8 mouse cellular contexts compared by ENCODE assay signal in genomic region chr4:44119410-44120201, GRCm38 (mm10). TPM values are rescaled to one million over a fixed set of nuclear protein-coding genes. Genes with fewer than 3 reads are reported as not detected.
DNase-seq lines count a peak whose midpoint lies in the region; ATAC-seq lines count a peak whose summit lies in the region.

No protein-coding gene starts in this region.

- WGBS in neural tube, embryonic 13.5 days = 55% methylated on average over 9 of the region's 9 CpGs
- 52% methylated on average over 9 of the region's 9 CpGs for WGBS in neural tube, embryonic 15.5 days
- WGBS in embryonic facial prominence, embryonic 14.5 days = 52% methylated on average over 9 of the region's 9 CpGs

- H3K36me3 ChIP-seq in neural tube, embryonic 13.5 days = peaks cover 11% of the 10 kb centered on the region; the same call in 1 of the 2 replicates
- no peaks in the 10 kb centered on the region for H3K36me3 ChIP-seq in neural tube, embryonic 15.5 days
- H3K36me3 ChIP-seq in embryonic facial prominence, embryonic 14.5 days (ENCODE audit: control insufficient read depth, insufficient read depth, low read length) = no peaks in the 10 kb centered on the region

- H3K27me3 ChIP-seq in neural tube, embryonic 13.5 days = no peaks in the 10 kb centered on the region
- H3K27me3 ChIP-seq in neural tube, embryonic 15.5 days (replicated peaks) = no peaks in the 10 kb centered on the region
- H3K27me3 ChIP-seq in embryonic facial prominence, embryonic 14.5 days (replicated peaks; ENCODE audit: control insufficient read depth, insufficient read depth, low read length) = no peaks in the 10 kb centered on the region

- no peak overlapping the region for H3K4me3 ChIP-seq in neural tube, embryonic 13.5 days
- no peak overlapping the region for H3K4me3 ChIP-seq in neural tube, embryonic 15.5 days (replicated peaks)
- no peak overlapping the region for H3K4me3 ChIP-seq in embryonic facial prominence, embryonic 14.5 days (ENCODE audit: low read depth, low read length)

- no peak overlapping the region for H3K27ac ChIP-seq in neural tube, embryonic 13.5 days (replicated peaks)
- H3K27ac ChIP-seq in neural tube, embryonic 15.5 days (replicated peaks) = no peak overlapping the region
- H3K27ac ChIP-seq in embryonic facial prominence, embryonic 14.5 days (replicated peaks; ENCODE audit: low read depth, low read length) = no peak overlapping the region

- no peak overlapping the region for H3K9ac ChIP-seq in neural tube, embryonic 13.5 days
- H3K9ac ChIP-seq in neural tube, embryonic 15.5 days (replicated peaks) = no peak overlapping the region
- no peak overlapping the region for H3K9ac ChIP-seq in embryonic facial prominence, embryonic 14.5 days (ENCODE audit: low read depth, low read length)

- H3K9me3 ChIP-seq in neural tube, embryonic 13.5 days = no peaks in the 10 kb centered on the region
- no peaks in the 10 kb centered on the region for H3K9me3 ChIP-seq in neural tube, embryonic 15.5 days (replicated peaks)
- no peaks in the 10 kb centered on the region for H3K9me3 ChIP-seq in embryonic facial prominence, embryonic 14.5 days (ENCODE audit: control insufficient read depth, low read length)

- no peaks in the 10 kb centered on the region for H3K4me1 ChIP-seq in neural tube, embryonic 13.5 days (replicated peaks)
- no peaks in the 10 kb centered on the region for H3K4me1 ChIP-seq in neural tube, embryonic 15.5 days
- H3K4me1 ChIP-seq in embryonic facial prominence, embryonic 14.5 days (ENCODE audit: control insufficient read depth, insufficient read depth, low read length) = no peaks in the 10 kb centered on the region

- 0 out of 2 replicates have a peak, but pooled peaks have one; percentile 23 for ATAC-seq in neural tube, embryonic 13.5 days (ENCODE audit: low read depth)
- no peak for ATAC-seq in neural tube, embryonic 15.5 days (ENCODE audit: low FRiP score)
- peak; percentile 47; the same call in 1 of the 2 replicates for ATAC-seq in embryonic facial prominence, embryonic 14.5 days (ENCODE audit: low read depth)

- H3K4me2 ChIP-seq in neural tube, embryonic 13.5 days = no peak overlapping the region
- no peak overlapping the region for H3K4me2 ChIP-seq in neural tube, embryonic 15.5 days
- H3K4me2 ChIP-seq in embryonic facial prominence, embryonic 14.5 days (ENCODE audit: low read depth, low read length) = no peak overlapping the region

- DNase-seq in gastrocnemius, adult 18-20 months (ENCODE audit: low spot score) = peak; percentile 54
- no peak for DNase-seq in gastrocnemius, postnatal 25 days
- no peak for DNase-seq in embryonic facial prominence, embryonic 14.5 days (ENCODE audit: low spot score)
- DNase-seq in natural killer cell, adult 2 months (ENCODE audit: low spot score in 2 of 2) = peak; percentile 21 to 43
- no peak for DNase-seq in adrenal gland, postnatal 4 days (ENCODE audit: low spot score in 2 of 2)
- DNase-seq in Muller cell, postnatal 12 days (ENCODE audit: inconsistent ontology term) = no peak

RNA-seq across cellular contexts. Expression of gene Gne, which starts 35.6 kb away (rescaled TPM):
- total RNA-seq in gastrocnemius, adult 18-20 months (2021) = 10 to 100 TPM in 1 of 2 experiments, 1 to 10 TPM in 1; 9.5 to 12.4 TPM
- total RNA-seq in gastrocnemius, postnatal 25 days (2021) = 10 to 100 TPM in 1 of 2 experiments, 1 to 10 TPM in 1; 8.9 to 15.0 TPM
- polyA plus RNA-seq in neural tube, embryonic 13.5 days (2015; fragmentation: Nextera tagmentation; extraction: Ambion mirVana) = 23.3 and 25.4 TPM in 2 replicates
- polyA plus RNA-seq in neural tube, embryonic 15.5 days (2015; fragmentation: Nextera tagmentation; extraction: Ambion mirVana) = 27.2 and 30.9 TPM in 2 replicates
- polyA plus RNA-seq in embryonic facial prominence, embryonic 14.5 days (2014; fragmentation: Nextera tagmentation; extraction: Ambion mirVana) = 27.6 and 29.0 TPM in 2 replicates
- total RNA-seq in adrenal gland, postnatal 4 days (2021) = 10 to 100 TPM; 34.8 to 48.5 TPM

Comparison
In these comparisons a context has a peak if more than half of its experiments do, and no peak if none do; other contexts are left out.
1. DNase-seq: peak in gastrocnemius, adult 18-20 months (single experiment) and natural killer cell, adult 2 months (2 of 2); none in gastrocnemius, postnatal 25 days (single experiment), embryonic facial prominence, embryonic 14.5 days (single experiment), adrenal gland, postnatal 4 days (0 of 2) and Muller cell, postnatal 12 days (single experiment).